Mouse (Mus musculus): ENCODE data around the gene Fcgr3.

The Fcgr3 gene

GRCm38 (mm10) chr1:171005081-171005480 lies 59.7 kb downstream of the Fcgr3 start:
- POLR2A ChIA-PET = no interaction called here
- CTCF ChIA-PET = interaction anchor here in 1 of 4 experiments (0.7 kb wide), 1 partner anchor 9 kb away, joined by 4 read pairs; no protein-coding TSS in a partner anchor

Data from embryonic stem cell, embryonic (primary cell).